Mouse (Mus musculus) testis, adult 2 months (tissue): ENCODE measurements around the gene Prkrip1.

Source experiments
- CTCF ChIP-seq: fragments of 200-500 bp; IDR thresholded peaks from 2 replicates; pipeline ENCODE4 v1.5.1; 2012; ENCODE audit warnings: low read depth, mild to moderate bottlenecking, inconsistent platforms, low read length, moderate library complexity; ENCODE audit not compliant: control insufficient read depth, insufficient read depth, insufficient replicate concordance
- POLR2A ChIP-seq: fragments of 200-500 bp; IDR thresholded peaks from 2 replicates; pipeline ENCODE4 v1.6.1; 2012; ENCODE audit warnings: low read depth, mild to moderate bottlenecking, inconsistent platforms, low read length, moderate library complexity; ENCODE audit not compliant: control insufficient read depth

- TF ChIP-seq POLR2A: no peak
- no peak for TF ChIP-seq CTCF
Measured at GRCm38 (mm10) chr5:136241161-136241560, 42.4 kb upstream of the Prkrip1 start.
